Mouse (Mus musculus): ENCODE measurements around the gene Hnrnpul1.

Hnrnpul1 gene

DNA sequence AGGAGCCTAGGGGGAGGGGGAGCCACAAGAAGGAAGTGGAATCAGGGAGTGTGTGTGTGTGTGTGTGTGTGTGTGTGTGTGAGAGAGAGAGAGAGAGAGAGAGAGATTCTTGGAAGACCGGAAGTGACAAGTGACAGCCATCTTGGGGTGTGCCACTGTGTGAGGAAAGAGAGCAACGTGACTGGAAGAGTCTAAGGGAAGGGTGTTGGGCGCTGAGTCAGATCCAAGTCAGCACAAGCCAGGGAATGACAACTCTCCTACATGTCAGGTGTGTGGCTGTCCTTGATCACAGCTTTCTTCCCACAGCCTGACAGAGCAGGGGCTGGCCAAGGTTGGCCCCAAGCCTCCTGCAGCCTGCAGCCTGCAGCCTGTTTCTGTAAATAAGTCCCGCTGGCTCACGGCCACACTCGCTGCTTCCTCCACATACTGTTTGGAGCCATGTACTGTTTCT is 48.7 kb downstream of the Hnrnpul1 start:
- in situ Hi-C loops (cut with MboI; ENCODE audit: unreplicated experiment in 2 of 2), result loop anchor here (25.0 kb wide), 3 partner anchors 219 to 1144 kb away; partner anchors contain the start of genes Cd79a (in 1 of the 2), Ceacam1 (in 1 of the 2) and Rps19 (in 1 of the 2)

- in situ Hi-C loops (cut with MboI; ENCODE audit: unreplicated experiment in 2 of 2), result loop anchor here (25.0 kb wide), 3 partner anchors 218 to 1143 kb away; partner anchors contain the start of genes Cd79a (in 1 of the 2), Ceacam1 (in 1 of the 2) and Rps19 (in 1 of the 2)
Observed at GRCm38 (mm10) chr7:25704716-25705364, 49.7 kb downstream of the Hnrnpul1 start.

DNA sequence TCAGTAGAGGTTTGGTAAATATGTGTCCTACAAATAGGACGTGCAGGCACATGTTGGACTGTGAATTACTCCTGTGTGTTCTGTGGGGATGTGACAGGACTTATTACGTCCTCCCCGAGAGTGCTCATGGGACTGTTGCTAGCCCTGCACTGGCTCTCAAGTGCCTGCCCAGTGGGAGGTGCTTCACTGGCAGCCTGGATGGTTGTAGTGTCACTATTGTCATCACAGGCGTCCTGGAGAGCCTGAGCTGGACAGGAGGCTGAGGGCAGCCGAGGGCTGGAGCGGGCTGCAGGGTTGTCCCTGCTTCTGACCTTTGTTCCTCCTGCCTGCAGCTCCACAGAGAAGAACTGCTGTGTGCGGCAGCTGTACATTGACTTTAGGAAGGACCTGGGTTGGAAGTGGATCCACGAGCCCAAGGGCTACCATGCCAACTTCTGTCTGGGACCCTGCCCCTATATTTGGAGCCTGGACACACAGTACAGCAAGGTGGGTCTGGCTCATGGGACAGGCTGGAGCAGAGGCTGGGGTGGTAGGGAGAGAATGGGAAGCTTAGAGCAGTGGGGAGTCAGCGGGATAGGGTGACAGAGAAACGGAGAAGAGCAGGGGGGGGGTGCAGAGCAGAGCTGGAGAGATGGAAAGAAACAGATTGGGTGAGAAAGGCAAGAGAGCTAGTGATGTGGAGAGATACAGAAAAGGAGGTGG is 50.6 kb downstream of the Hnrnpul1 start:
- in situ Hi-C loops (cut with MboI; ENCODE audit: unreplicated experiment in 2 of 2), result loop anchor here (25.0 kb wide), 3 partner anchors 217 to 1142 kb away; partner anchors contain the start of genes Cd79a (in 1 of the 2), Ceacam1 (in 1 of the 2) and Rps19 (in 1 of the 2)

DNA sequence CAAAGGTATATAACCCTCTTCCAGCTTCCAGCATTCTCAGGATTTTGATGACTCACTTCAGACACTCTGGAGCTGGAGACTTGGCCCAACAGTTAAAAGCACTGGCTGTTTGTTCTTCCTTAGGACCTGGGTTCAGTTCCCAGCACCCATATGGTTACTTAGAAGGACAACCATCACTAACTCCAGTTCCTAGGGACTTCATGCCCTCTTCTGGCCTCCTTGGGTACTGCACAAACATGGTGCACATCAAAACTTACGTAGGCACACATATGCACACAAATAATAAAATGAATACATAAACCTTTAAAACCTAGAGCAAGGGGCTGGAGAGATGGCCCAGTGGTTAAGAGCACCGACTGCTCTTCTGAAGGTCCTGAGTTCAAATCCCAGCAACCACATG is 52.2 kb downstream of the Hnrnpul1 start:
- in situ Hi-C loops (cut with MboI; ENCODE audit: unreplicated experiment in 2 of 2), result loop anchor here (25.0 kb wide), 3 partner anchors 215 to 1140 kb away; partner anchors contain the start of genes Cd79a (in 1 of the 2), Ceacam1 (in 1 of the 2) and Rps19 (in 1 of the 2)

GRCm38 (mm10) chr7:25700732-25701131 is 53.8 kb downstream of the Hnrnpul1 start:
- in situ Hi-C loops (cut with MboI; ENCODE audit: unreplicated experiment in 2 of 2), result loop anchor here (25.0 kb wide), 3 partner anchors 213 to 1138 kb away; partner anchors contain the start of genes Cd79a (in 1 of the 2), Ceacam1 (in 1 of the 2) and Rps19 (in 1 of the 2)

DNA sequence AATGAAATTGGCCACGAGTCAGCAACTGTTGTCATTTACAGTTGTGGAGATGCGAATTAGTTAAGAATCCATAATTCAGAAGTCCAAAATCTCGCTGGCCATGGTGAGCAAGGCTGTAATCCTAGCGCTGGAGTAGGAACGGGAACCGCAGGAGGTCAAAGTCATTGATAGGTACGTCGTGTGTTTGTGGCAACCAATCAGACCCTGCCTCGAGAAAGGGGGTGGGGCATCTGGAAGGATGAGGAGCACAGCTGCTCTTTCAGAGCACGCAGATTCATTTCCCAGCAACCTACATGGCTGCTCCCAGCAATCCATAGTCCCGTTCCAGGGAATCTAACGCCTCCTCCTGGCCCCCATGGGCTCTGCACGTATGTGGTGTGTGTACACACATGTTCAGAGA is 54.7 kb downstream of the Hnrnpul1 start:
- in situ Hi-C loops (cut with MboI; ENCODE audit: unreplicated experiment in 2 of 2), result loop anchor here (25.0 kb wide), 3 partner anchors 213 to 1138 kb away; partner anchors contain the start of genes Cd79a (in 1 of the 2), Ceacam1 (in 1 of the 2) and Rps19 (in 1 of the 2)

DNA sequence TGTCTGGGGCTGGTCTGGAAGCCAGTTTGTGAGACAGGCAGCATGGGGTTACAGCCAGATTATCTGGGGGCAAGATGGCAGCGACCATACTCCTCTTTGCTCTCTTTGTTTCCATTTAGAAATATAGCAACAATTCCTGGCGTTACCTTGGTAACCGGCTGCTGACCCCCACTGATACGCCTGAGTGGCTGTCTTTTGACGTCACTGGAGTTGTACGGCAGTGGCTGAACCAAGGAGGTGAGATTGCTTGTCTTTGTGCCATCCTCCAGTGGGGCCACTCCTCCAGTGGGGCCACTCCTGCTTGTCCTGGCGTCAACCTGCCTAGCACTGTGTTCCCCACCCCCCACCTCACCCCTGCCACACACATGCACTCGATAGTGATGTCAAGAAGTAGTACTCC is 60.5 kb downstream of the Hnrnpul1 start:
- in situ Hi-C loops (cut with MboI; ENCODE audit: unreplicated experiment in 2 of 2), result no loop called here

DNA sequence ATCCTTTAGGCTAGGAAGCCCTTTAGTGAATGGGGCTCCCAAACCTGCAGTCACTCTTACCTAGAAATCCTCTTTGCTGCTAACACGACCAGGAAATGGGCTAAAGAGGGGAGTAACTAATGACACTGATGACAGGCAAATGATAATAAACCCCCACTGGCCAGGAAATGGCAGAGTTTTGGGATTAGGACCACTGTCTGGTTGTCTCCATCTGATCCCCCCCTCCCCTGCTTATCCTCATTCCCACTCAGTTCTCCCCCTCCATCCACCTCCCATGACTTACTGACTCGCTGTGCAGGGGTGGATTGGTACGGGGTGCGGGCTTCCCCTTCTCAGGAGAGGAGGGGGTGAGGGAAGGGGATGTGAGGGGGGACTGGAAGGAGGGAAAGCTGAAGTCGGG is 64.5 kb downstream of the Hnrnpul1 start:
- in situ Hi-C loops (cut with MboI; ENCODE audit: unreplicated experiment in 2 of 2), result no loop called here

DNA sequence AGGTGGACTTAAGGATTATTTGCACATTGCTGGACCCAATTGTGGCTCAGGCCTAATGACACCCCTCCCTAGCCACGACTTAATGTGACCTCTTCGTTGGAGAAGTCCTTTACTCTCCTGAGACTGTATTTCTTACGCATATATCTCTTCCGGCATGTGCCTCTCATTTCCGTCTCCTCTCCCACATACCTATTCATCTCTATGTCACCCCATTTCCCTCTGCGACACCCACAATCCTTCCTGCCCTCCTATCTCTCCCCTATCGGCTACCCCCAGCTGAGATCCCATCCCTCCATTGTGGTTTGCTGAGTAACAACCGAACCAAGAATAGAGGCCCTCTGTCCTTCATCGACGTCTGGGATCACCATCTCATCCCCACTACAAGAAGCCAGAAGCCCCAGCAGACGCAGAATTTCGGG is 64.9 kb downstream of the Hnrnpul1 start:
- in situ Hi-C loops (cut with MboI; ENCODE audit: unreplicated experiment in 2 of 2), result loop anchor here (5.0 kb wide), 2 partner anchors 37 to 63 kb away; partner anchors contain the start of gene Hnrnpul1 (in 1 of the 2)

DNA sequence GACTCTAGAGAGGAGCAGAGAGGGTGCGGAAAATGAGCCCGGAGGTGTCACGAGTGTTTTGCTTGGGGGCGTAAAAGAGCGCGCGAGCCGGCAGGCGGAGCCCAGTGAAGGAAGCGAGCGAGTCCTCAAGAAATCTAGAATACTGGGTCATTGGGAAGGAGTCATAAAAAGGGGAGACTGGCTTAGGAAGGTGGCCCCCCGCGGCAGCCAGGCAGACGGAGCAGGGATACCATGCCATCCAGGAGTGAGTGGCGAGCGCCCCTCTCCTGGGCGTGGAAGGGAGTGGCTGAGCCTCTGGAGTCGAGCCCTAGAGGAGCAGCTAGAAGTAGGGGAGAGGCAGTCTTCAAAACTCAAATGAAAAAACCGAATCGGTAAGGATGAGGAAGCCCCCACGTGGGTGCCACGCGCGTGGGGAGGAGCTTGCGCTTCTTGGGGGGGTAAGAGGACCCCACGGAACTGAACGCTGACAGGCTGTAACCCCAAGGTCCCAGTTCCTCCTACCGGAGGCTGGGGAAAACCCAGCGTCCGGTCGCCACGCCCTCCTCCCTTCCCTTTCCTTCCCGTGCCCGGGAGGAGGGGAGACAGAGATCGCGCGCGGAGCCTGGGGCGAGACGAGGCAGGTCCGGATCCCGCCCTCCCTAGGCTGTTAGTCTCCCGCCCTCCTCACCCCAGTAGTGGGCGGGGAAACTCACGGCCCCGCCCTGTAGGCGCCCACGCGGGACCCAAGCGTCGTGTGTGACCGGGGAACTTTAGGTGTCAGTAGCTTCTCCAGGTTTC is 65.6 kb downstream of the Hnrnpul1 start:
- in situ Hi-C loops (cut with MboI; ENCODE audit: unreplicated experiment in 2 of 2), result loop anchor here (5.0 kb wide), 2 partner anchors 37 to 63 kb away; partner anchors contain the start of gene Hnrnpul1 (in 1 of the 2)

DNA sequence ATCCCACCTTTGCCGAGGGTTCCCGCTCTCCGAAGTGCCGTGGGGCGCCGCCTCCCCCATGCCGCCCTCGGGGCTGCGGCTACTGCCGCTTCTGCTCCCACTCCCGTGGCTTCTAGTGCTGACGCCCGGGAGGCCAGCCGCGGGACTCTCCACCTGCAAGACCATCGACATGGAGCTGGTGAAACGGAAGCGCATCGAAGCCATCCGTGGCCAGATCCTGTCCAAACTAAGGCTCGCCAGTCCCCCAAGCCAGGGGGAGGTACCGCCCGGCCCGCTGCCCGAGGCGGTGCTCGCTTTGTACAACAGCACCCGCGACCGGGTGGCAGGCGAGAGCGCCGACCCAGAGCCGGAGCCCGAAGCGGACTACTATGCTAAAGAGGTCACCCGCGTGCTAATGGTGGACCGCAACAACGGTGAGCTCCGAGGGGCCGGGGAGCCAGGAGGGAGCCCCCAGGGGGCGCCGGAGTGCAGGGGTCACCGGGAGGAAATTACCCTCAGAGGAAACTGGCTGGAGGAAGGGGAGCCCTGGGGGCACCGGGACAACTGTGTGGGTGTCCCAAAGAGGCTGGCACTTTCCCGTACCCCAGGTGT is 66.7 kb downstream of the Hnrnpul1 start:
- in situ Hi-C loops (cut with MboI; ENCODE audit: unreplicated experiment in 2 of 2), result loop anchor here (5.0 kb wide), 2 partner anchors 36 to 64 kb away; partner anchors contain the start of gene Hnrnpul1 (in 1 of the 2)

DNA sequence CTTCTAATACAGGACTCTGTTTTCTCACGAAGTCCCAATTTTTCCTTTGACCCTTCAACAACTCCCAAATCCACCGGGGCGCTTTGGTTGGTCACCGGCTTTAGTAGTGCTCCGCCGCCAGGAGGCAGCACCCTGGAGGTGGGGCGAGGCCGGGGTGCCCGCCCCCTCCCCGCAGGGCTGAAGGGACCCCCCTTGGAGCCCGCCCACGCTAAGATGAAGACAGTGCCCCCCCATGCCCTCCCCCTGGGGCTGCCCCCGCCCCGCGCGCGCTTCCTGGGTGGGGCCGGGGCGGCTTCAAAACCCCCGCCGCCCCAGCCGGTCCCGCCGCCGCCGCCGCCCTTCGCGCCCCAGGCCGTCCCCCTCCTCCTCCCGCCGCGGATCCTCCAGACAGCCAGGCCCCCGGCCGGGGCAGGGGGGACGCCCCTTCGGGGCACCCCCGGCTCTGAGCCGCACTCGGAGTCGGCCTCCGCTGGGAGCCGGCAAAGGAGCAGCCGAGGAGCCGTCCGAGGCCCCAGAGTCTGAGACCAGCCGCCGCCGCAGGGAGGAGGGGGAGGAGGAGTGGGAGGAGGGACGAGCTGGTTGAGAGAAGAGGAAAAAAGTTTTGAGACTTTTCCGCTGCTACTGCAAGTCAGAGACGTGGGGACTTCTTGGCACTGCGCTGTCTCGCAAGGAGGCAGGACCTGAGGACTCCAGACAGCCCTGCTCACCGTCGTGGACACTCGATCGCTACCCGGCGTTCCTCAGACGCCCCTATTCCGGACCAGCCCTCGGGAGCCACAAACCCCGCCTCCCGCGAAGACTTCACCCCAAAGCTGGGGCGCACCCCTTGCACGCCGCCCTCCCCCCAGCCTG is 67.7 kb downstream of the Hnrnpul1 start, which contains the start of gene Tgfb1:
TSS of gene Tgfb1 (plus strand) at position 323 of the 852 bp plus-strand sequence.
- in situ Hi-C loops (cut with MboI; ENCODE audit: unreplicated experiment in 2 of 2), result loop anchor here (5.0 kb wide), 2 partner anchors 35 to 65 kb away; partner anchors contain the start of gene Hnrnpul1 (in 1 of the 2)

- in situ Hi-C loops (cut with MboI; ENCODE audit: unreplicated experiment in 2 of 2), result loop anchor here (5.0 kb wide), 2 partner anchors 34 to 66 kb away; partner anchors contain the start of gene Hnrnpul1 (in 1 of the 2)
Observed at GRCm38 (mm10) chr7:25685926-25686470, 68.6 kb downstream of the Hnrnpul1 start.

DNA sequence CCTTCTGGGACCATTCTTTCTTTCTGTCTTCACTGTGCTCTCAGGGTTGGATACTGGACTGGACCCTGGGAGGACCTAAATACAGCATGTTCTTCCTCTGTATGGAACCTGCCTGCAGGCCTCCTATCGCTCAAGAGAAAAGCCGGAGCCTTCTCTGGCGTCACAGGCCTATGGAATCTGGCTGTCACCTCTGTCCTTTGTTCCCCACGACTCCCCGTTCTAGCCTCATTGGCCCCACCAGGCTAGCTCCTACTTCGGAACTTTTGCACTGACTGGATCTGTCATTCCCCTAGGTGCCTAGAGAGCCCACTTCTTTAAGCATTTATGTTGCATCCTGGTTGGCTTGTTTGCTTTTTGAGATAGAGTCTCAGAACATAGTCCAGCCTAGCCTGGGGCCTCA is 69.9 kb downstream of the Hnrnpul1 start:
- in situ Hi-C loops (cut with MboI; ENCODE audit: unreplicated experiment in 2 of 2), result loop anchor here (5.0 kb wide), 4 partner anchors 32 to 68 kb away; partner anchors contain the start of genes Hnrnpul1 (in 2 of the 2) and Ccdc97 (in 1 of the 2)

DNA sequence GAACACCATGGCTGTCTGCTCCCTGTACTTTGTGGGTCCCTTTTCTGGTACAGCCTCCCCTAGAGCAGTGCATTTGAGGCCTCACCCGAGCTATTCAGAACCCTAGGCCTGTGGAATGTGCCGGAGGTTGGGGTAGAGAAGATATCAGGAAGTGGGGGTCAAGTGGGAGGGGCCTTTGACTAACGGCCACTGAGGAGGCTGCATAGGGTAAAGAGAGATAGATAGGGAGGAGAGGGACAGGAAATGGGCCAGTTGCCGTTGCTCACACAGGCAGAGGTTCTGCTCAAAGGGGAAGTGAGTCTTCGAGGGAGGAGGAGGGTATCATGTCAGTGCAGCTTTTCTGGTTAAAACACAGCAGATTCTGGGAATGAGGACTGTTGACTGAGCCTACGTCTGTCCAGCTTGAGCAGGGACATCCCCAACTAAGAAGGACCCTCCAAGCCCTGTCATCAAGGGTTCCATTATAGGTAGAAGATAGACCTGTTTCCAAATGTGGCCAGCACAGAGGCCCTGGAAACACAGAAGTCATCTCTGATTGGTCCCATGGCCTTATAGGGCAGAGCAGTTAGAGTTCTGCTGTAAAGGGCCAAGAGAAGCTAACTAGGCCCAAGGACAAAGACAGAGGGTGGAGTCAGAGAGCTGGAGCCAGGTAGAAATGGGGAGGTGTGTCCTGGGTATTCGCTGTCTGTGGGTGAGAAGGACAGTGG is 70.9 kb downstream of the Hnrnpul1 start:
- in situ Hi-C loops (cut with MboI; ENCODE audit: unreplicated experiment in 2 of 2), result loop anchor here (5.0 kb wide), 3 partner anchors 34 to 69 kb away; partner anchors contain the start of genes Ccdc97 (in 1 of the 2) and Hnrnpul1 (in 1 of the 2)

DNA sequence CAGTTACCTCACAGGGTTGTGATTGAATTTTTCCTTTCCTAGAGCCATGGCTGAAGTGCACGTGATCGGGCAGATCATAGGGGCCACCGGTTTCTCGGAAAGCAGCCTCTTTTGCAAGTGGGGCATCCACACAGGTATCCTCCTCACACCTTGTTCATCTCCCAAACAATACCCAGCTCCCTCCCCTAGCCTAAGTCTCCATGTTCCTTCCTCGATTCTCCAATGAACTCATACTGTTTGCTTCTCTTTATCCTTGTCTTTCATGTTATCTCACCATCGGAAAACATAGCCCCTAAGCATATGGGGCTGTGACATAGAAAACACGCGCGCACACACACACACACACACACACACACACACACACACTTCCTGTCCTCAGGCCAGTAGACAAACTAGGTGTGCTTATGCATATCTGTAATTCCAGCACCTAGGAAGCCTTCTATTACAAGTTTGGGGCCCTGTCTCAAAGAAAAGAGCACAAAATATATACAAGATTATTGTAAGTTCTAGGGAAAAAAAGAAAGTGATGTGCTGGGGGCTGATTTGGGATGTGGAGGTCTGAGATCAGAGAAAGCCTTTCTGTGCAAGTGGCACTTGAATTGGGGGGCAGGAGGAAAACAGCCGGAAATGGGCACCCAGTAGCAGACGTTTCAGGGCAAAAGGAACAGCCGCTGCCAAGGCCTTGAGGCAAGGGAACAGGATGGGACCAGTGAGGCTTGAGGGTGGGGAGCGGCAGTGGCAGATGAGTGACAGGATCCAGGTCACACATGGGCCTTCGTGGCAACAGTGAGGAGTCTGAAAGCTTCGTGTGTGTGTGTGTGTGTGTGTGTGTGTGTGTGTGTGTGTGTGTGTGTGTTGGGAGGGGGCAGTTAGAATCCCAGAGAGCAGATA is 73.0 kb downstream of the Hnrnpul1 start:
- in situ Hi-C loops (cut with MboI; ENCODE audit: unreplicated experiment in 2 of 2), result loop anchor here (5.0 kb wide), 3 partner anchors 36 to 71 kb away; partner anchors contain the start of genes Ccdc97 (in 1 of the 2) and Hnrnpul1 (in 1 of the 2)

Measured in v-Abl transformed pro-B cells (cell line).